Mouse (Mus musculus) MEL (cell line): Measurements from ENCODE around the gene Qtrt1.

ENCODE experiments used
- BHLHE40 ChIP-seq: IDR thresholded peaks from 2 replicates; pipeline ENCODE4 v1.6.1; 2012; ENCODE audit warnings: low read depth, mild to moderate bottlenecking, inconsistent platforms, low read length, improper control_type of control experiment, borderline replicate concordance
- CTCF ChIP-seq, 3 experiments: IDR thresholded peaks in 2 of 3; conservative IDR thresholded peaks in 1 of 3; 2 replicates each; pipeline ENCODE4 v1.5.1; 2011 to 2012; ENCODE audit warnings: low read length in 3 of 3, low read depth in 2 of 3, mild to moderate bottlenecking in 2 of 3, improper control_type of control experiment in 1 of 3, inconsistent platforms in 1 of 3, mixed read lengths in 1 of 3, moderate library complexity in 1 of 3; ENCODE audit not compliant: control insufficient read depth in 1 of 3, insufficient read depth in 1 of 3, poor library complexity in 1 of 3, severe bottlenecking in 1 of 3
- E2F4 ChIP-seq: IDR thresholded peaks from 2 replicates; pipeline ENCODE4 v1.6.1; 2011; ENCODE audit warnings: low read depth, low read length, improper control_type of control experiment, borderline replicate concordance
- EP300 ChIP-seq, 2 experiments: IDR thresholded peaks; 2 replicates each; pipeline ENCODE4 v1.6.1; 2011; ENCODE audit warnings: improper control_type of control experiment in 2 of 2, low read length in 2 of 2, low read depth in 1 of 2, mild to moderate bottlenecking in 1 of 2
- ETS1 ChIP-seq: IDR thresholded peaks from 2 replicates; pipeline ENCODE4 v1.6.1; 2012; ENCODE audit warnings: low read depth, mild to moderate bottlenecking, inconsistent platforms, low read length, improper control_type of control experiment, moderate library complexity
- KAT2A ChIP-seq: conservative IDR thresholded peaks from 2 replicates; pipeline ENCODE4 v1.6.1; 2012; ENCODE audit warnings: low read depth, low read length, improper control_type of control experiment, inconsistent platforms
- MAFK ChIP-seq: IDR thresholded peaks from 2 replicates; pipeline ENCODE4 v1.6.1; 2011; ENCODE audit warnings: low read depth, mild to moderate bottlenecking, low read length, improper control_type of control experiment, borderline replicate concordance
- POLR2A ChIP-seq, 2 experiments: IDR thresholded peaks; 2 replicates each; pipeline ENCODE4 v1.6.1; 2011 to 2012; ENCODE audit warnings: low read length in 2 of 2, mild to moderate bottlenecking in 2 of 2, control low read depth in 1 of 2, improper control_type of control experiment in 1 of 2, low read depth in 1 of 2, moderate library complexity in 1 of 2; ENCODE audit not compliant: control insufficient read depth in 1 of 2, insufficient read depth in 1 of 2, poor library complexity in 1 of 2
- ZKSCAN1 ChIP-seq: IDR thresholded peaks from 2 replicates; pipeline ENCODE4 v1.6.1; 2012; ENCODE audit warnings: low read depth, mild to moderate bottlenecking, inconsistent platforms, low read length, improper control_type of control experiment, moderate library complexity
- ZNF384 ChIP-seq: IDR thresholded peaks from 2 replicates; pipeline ENCODE4 v1.6.1; 2012; ENCODE audit warnings: low read depth, mild to moderate bottlenecking, inconsistent platforms, low read length, improper control_type of control experiment

GRCm38 (mm10) chr9:21450270-21450669, 38.6 kb downstream of the Qtrt1 start:
- TF ChIP-seq EP300 (IDR thresholded peaks at IDR 0.05; ENCODE audit: low read depth in 1 of 2, low read length in 2 of 2) = no peak
- TF ChIP-seq BHLHE40 = no peak
- no peak for TF ChIP-seq KAT2A
- no peak for TF ChIP-seq CTCF (IDR thresholded peaks at IDR 0.05 in 2 of 3, conservative IDR thresholded peaks at IDR 0.05 in 1 of 3; ENCODE audit: control insufficient read depth in 1 of 3, insufficient read depth in 1 of 3, low read depth in 2 of 3, low read length in 3 of 3, poor library complexity in 1 of 3, severe bottlenecking in 1 of 3)
- TF ChIP-seq POLR2A (IDR thresholded peaks at IDR 0.05; ENCODE audit: control insufficient read depth in 1 of 2, insufficient read depth in 1 of 2, low read depth in 1 of 2, low read length in 2 of 2, poor library complexity in 1 of 2) = 0 out of 4 replicates have a peak, but pooled peaks of 1 of the 2 experiments have one; percentile 1
- no peak for TF ChIP-seq ZKSCAN1
- no peak for TF ChIP-seq ETS1
- TF ChIP-seq E2F4 = no peak
- TF ChIP-seq ZNF384 = no peak
- no peak for TF ChIP-seq MAFK
